Mouse (Mus musculus) embryonic facial prominence, embryonic 10.5 days (tissue): ENCODE data around the gene Jup. TPM values are rescaled to one million over a fixed set of nuclear protein-coding genes. Genes with fewer than 3 reads are reported as not detected.

ENCODE experiments used
- DNase-seq: peaks from one replicate; pipeline ENCODE4 v3.0.0-alpha.2; 2017; ENCODE audit warnings: low spot score
- H3K27ac ChIP-seq: fragments of 300-500 bp; sonication (generic); replicated peaks from 2 replicates; pipeline ENCODE4 v1.5.1; 2016; ENCODE audit warnings: mild to moderate bottlenecking
- H3K27me3 ChIP-seq: fragments of 300-500 bp; sonication (generic); replicated peaks from 2 replicates; pipeline ENCODE4 v1.6.1; 2016; ENCODE audit warnings: low read depth, mild to moderate bottlenecking; ENCODE audit not compliant: poor library complexity, severe bottlenecking
- H3K36me3 ChIP-seq: fragments of 300-500 bp; sonication (generic); replicated peaks from 2 replicates; pipeline ENCODE4 v1.6.1; 2016; ENCODE audit warnings: mild to moderate bottlenecking, moderate library complexity
- H3K4me1 ChIP-seq: fragments of 300-500 bp; sonication (generic); 2 replicates; pipeline ENCODE4 v1.6.1; 2016
- H3K4me3 ChIP-seq: fragments of 300-500 bp; sonication (generic); 2 replicates; pipeline ENCODE4 v1.5.1; 2016; ENCODE audit warnings: mild to moderate bottlenecking, moderate library complexity
- H3K9me3 ChIP-seq: fragments of 300-500 bp; sonication (generic); 2 replicates; pipeline ENCODE4 v1.6.1; 2016; ENCODE audit warnings: mild to moderate bottlenecking
- WGBS: fragments of 180-500 bp; shearing (Covaris S2); methylation state at CpG from one replicate; pipeline ENCODE4 v1.1.7; 2016; 5-methylcytosine and 5-hydroxymethylcytosine counted together
- polyA plus RNA-seq: library from polyadenylated mRNA; unstranded; fragments of >200 nt; fragmentation: Nextera tagmentation; extraction: Ambion mirVana; gene quantifications from 2 replicates; pipeline ENCODE4 v1.2.1, GENCODE M21; 2016

Gene Jup
- polyA plus RNA-seq, 1 experiment from 2014 or later, result 52.6 TPM

DNA sequence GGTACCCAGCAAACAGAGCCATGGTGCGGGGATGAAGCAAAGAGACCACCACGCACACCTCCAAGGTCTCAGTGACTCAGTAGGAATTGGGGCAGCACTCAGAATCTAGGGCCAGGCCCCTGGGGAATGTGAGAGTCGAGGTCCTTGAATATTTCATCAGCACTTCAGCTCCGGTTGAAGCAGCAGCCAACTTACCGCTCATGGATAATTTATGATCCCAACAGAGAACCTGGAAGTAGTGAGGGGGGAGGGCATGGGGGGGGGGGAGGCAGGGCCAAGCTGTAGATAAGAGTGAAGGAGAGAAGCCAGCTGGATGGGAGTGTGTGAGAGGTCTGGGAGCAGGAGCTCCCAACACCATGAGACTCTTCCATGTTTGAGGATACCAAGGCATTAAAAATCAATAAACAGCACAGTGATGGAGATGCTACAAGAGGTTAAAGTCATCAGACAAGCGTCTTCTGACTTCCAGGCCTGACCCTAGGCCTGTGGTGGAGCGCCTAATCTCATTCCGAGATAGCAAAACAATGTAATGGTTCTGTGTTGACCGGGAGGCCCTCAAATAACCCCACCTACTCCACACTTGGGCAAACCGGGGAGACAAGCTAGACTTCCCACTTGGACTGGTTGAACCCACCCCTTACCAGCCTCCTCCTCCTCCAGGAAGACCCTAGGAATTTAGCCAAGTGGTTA is 6.0 kb upstream of the Jup start:
- Histone ChIP-seq H3K27ac (no peak overlapping the region), H3K4me1 (peaks cover 32% of the 10 kb centered on the region), H3K27me3 (no peaks in the 10 kb centered on the region; the same call in 1 of the 2 replicates), H3K36me3 (peaks cover 9% of the 10 kb centered on the region), H3K9me3 (no peaks in the 10 kb centered on the region), H3K4me3 (no peak overlapping the region)
- no peak for DNase-seq
- WGBS, result 87% methylated on average over 10 of the region's 10 CpGs

DNA sequence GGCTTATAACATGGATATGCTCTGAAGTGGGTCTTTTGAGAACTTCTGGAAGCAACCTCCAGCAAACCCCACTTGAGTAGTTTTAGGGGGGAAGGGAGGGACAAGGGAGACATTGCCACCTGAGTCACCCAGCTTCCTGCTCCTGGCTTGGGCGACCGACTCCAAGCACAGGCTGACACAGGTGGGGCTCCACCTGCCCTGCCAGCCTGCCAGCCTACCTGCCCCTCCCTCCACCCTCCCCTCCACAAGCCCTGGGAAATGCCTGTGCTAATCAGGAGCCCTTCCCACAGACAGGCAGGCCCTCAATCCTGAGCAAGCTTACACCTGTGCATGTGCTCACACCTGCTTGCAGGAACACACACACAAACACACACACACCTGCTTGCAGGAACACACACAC is 5.1 kb upstream of the Jup start:
- H3K4me1 ChIP-seq, result peaks cover 27% of the 10 kb centered on the region
- 66% methylated on average over 2 of the region's 2 CpGs for WGBS
- no peak for DNase-seq
- H3K27me3 ChIP-seq, result no peaks in the 10 kb centered on the region; the same call in 1 of the 2 replicates
- H3K36me3 ChIP-seq, result peaks cover 4% of the 10 kb centered on the region; the same call in 1 of the 2 replicates
- no peak overlapping the region for H3K4me3 ChIP-seq
- H3K27ac ChIP-seq, result 0 out of 2 replicates have a peak overlapping the region, but pooled peaks have one; percentile 32
- H3K9me3 ChIP-seq, result no peaks in the 10 kb centered on the region

DNA sequence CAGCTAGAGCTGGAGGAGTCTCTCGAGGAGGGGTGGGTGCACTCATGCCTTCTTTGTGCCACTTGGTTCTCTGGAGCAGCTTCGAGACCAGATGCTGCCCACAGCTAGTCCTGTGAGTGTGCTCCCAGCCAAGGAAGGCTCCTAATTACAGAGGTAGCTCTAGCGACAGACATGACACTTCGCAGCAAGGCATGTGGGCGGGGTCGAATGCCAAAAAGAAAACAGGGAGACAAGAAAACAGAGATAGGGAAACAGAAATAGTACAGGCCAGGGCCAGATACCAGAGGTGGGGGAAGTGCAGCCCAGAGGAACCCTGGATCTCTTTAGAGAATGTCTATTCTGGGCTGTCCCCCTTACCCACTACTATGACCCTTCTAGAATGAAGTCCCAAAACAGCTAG is 4.7 kb upstream of the Jup start:
- DNase-seq, result no peak
- no peaks in the 10 kb centered on the region for H3K9me3 ChIP-seq
- 43% methylated on average over 6 of the region's 6 CpGs for WGBS
- peak overlapping the region; percentile 32; the same call in 1 of the 2 replicates for H3K27ac ChIP-seq
- peaks cover 3% of the 10 kb centered on the region; the same call in 1 of the 2 replicates for H3K36me3 ChIP-seq
- H3K4me1 ChIP-seq, result peaks cover 31% of the 10 kb centered on the region
- peaks cover under 1% of the 10 kb centered on the region for H3K27me3 ChIP-seq
- no peak overlapping the region for H3K4me3 ChIP-seq

DNA sequence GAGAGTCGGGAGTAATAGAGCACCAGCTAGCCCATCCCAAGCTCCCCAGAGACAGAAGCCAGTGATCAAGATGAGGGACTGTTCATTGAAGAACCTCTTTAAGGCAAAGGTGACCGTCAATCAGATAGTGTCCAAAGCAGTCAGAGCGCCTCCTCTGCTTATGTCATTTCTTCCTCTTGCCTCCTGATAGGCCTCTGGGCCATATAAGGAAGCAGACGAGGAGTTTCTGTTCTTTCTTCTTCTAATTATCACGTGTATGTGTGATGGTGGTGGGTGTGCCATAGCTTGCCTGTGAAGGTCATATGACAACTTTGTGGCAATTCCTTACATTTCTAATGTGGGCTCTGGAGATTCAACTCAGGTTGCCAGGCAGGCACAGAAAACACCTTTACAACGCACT is 3.3 kb upstream of the Jup start:
- Histone ChIP-seq H3K4me3 (no peak overlapping the region), H3K27me3 (peaks cover 14% of the 10 kb centered on the region), H3K4me1 (peaks cover 37% of the 10 kb centered on the region), H3K9me3 (no peaks in the 10 kb centered on the region), H3K36me3 (no peaks in the 10 kb centered on the region), H3K27ac (no peak overlapping the region)
- DNase-seq, result no peak
- 81% methylated on average over 6 of the region's 6 CpGs for WGBS

DNA sequence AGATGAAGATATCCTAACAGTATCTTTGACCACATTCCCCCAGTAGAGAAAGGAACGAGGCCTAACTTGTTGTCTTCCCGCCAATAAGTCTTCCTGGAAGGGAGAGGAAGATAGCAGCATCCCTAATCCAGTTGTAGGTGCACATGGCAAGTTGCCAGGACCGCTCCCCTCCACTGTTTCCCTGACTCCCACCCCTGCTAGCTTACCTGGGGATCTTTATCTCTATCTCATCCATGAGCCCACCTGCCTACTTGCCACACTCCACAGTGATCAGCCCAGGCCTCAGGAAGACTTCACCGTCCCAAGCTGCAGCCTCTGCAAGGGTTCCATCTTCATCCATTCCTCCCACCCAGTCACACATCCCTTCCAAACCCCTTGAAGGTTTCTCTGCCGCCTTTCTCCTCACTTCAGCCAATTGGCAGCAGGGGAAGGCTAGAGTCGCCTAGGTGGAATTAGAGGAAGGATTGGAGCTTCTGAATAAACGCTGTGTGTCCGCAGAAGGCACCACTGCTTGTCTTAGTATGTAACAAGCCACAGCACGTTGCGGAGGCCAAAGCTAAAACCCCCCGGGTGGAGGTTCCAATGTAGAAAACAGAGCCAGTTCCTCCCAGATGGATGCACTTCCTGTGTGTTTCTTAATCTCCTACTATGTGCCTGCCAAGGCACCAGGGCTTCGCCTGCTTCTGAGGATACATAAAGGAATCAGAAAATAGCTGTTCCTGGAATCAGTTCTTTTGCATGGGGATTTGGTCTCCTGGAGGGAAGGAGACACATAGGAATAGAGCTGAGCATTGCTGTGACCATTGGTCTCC is 2.4 kb upstream of the Jup start:
- no peaks in the 10 kb centered on the region for H3K9me3 ChIP-seq
- peaks cover 24% of the 10 kb centered on the region for H3K27me3 ChIP-seq
- 81% methylated on average over 12 of the region's 12 CpGs for WGBS
- H3K27ac ChIP-seq, result no peak overlapping the region; the same call in 1 of the 2 replicates
- H3K36me3 ChIP-seq, result no peaks in the 10 kb centered on the region
- no peak for DNase-seq
- peaks cover 46% of the 10 kb centered on the region for H3K4me1 ChIP-seq
- no peak overlapping the region for H3K4me3 ChIP-seq

DNA sequence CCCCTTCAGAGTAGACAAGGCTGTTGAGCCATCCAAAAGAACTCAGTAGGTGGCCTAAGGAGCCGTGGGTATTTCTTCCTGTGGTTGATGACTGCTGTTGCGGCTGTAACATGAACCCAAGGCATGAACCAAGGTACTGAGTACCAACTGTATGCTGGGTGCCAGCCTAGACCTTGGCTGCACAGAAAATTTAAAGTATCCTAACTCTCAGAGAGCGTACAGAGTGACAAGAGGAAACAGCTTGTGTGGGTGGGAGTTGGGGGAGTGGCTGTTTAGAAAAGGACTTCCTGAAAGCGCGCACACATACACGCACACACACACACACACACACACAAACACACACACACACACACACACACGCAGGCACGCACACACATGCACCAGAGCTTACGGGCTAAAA is 1.8 kb upstream of the Jup start:
- H3K9me3 ChIP-seq, result no peaks in the 10 kb centered on the region
- no peak for DNase-seq
- no peak overlapping the region for H3K4me3 ChIP-seq
- no peak overlapping the region for H3K27ac ChIP-seq
- no peaks in the 10 kb centered on the region for H3K36me3 ChIP-seq
- 83% methylated on average over 9 of the region's 9 CpGs for WGBS
- H3K27me3 ChIP-seq, result peaks cover 26% of the 10 kb centered on the region
- peaks cover 49% of the 10 kb centered on the region for H3K4me1 ChIP-seq

DNA sequence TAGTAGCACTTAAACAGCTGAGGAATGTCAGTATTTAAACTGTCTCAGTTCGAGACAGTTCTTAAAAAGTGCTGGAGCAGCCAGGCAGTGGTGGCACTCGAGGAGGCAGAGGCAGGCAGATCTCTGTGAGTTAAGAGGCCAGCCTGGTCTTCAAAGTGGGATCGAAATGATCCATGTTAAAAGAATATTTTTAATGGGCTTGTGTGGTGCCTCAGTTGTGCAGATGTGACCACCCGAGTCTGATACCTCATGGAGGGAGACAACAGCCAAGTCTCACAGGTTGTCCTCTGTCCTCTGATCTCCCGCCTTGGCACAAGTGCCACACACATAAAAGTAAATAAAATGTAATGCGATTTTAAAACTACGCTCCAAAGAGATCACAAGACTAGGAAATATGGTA is 954 bp upstream of the Jup start:
- Histone ChIP-seq H3K9me3 (no peaks in the 10 kb centered on the region), H3K36me3 (no peaks in the 10 kb centered on the region), H3K27me3 (peaks cover 28% of the 10 kb centered on the region), H3K4me3 (no peak overlapping the region), H3K4me1 (peaks cover 53% of the 10 kb centered on the region), H3K27ac (no peak overlapping the region)
- DNase-seq, result no peak
- WGBS, result 95% methylated on average over 7 of the region's 7 CpGs

DNA sequence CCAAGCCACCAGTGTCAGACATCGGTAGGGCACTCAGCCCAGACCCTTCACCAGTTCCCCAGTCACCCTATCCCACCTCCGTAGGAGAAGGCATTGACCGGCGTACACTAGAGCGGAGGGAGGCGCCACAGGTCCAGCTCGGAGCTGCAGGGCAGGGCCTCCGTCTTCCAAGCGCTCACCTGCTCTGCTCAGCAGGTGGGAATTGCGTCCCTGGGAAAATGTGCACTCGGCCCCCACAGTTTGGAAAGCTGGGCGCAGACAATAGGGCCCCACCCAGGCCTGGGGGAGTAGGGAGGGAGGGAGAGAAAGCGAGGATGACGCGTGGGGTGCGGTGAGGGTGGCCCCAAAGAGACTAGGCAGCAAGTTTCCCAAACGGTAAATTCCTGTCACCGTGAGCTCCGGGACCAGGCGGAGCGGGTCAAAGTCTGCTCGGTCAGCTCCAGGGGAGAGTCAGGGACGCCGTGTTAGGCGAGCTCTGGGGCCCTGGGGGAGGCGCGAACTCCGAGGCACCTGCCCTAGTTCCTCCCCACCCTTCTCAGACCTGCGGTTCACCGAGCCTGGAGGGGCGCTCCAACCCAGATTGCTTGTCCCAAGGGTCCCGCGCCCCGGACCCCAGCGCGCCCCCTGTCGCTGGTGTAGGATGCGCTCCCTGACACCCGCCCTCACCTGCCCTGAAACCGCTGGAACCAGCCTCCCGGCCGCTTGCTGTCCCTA is 520 bp downstream of the Jup start:
- WGBS, result 3% methylated on average over 42 of the region's 42 CpGs
- H3K27me3 ChIP-seq, result peaks cover 29% of the 10 kb centered on the region

DNA sequence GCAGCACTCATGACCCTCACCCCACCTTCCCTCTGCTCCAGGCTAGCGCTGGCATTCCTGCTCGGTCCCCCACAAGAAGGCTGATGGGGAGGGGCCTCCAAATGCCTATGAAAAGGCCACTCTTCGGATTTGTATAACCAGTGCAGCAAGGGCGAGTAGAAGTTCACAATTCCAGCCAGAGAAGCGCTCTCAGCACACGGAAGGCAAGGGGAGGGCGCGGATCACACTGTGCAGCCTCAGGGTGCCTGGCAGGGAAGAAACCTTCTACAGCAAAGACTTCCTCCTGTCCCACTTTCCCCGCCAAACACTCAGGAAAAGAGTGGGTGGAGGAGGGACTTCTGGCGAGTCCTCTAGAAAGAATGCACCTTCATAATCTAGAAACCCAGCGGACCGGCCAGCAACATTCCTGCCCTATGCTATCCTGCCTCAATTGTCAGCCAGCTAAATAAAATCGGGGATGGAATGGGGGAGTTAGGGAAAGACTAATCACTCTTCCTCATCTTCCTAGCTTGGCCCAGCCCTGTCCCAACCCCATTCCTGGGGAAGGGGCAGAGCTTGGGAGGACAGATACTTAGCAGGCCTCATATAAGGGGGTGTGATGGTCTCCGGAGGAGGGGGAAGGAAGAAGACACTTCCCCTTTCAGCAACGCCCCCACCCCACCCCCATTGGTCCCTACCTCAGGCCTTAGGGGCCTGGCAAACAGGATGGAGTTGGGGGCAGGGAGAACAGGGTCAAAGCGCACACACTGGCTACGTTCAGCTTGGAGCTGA is 1.5 kb downstream of the Jup start:
- Histone ChIP-seq H3K4me1 (peaks cover 49% of the 10 kb centered on the region), H3K27me3 (peaks cover 29% of the 10 kb centered on the region), H3K27ac (peak overlapping the region; percentile 86; the same call in 1 of the 2 replicates), H3K4me3 (peak overlapping the region; percentile 69), H3K36me3 (0 out of 2 replicates have a peak, but pooled peaks cover 4% of the 10 kb centered on the region), H3K9me3 (no peaks in the 10 kb centered on the region)
- 30% methylated on average over 17 of the region's 17 CpGs for WGBS
- peak; percentile 48 for DNase-seq

More for the DNA sequence above, 520 bp downstream of the Jup start:
- Histone ChIP-seq H3K27ac (peak overlapping the region; percentile 86), H3K36me3 (0 out of 2 replicates have a peak, but pooled peaks cover 4% of the 10 kb centered on the region), H3K9me3 (no peaks in the 10 kb centered on the region), H3K4me1 (peaks cover 47% of the 10 kb centered on the region), H3K4me3 (peak overlapping the region; percentile 69)
- DNase-seq, result peak; percentile 49

DNA sequence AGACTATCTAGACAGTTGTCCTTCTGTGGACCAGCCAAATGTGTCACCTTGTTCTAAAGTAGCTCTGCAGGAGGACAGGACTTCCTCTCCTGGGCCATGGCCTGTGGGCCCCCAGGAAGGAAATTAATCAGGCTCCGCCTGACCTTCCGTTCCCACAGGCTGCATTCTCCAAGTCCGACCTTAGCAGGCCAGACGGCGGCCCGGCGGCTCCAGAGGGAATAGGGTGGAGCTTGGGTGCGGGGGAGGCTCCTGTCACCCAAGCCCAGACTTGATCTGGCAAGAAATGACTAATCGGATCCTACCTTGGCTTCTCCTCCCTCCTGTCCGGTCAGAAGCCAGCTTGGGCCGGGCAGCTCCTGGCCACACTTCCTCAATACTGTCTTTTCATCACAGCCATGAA is 2.4 kb downstream of the Jup start:
- no peak for DNase-seq
- Histone ChIP-seq H3K36me3 (0 out of 2 replicates have a peak, but pooled peaks cover 4% of the 10 kb centered on the region), H3K27me3 (peaks cover 29% of the 10 kb centered on the region), H3K4me1 (peaks cover 57% of the 10 kb centered on the region), H3K4me3 (peak overlapping the region; percentile 69), H3K9me3 (no peaks in the 10 kb centered on the region), H3K27ac (0 out of 2 replicates have a peak overlapping the region, but pooled peaks have one; percentile 86)
- WGBS, result 26% methylated on average over 11 of the region's 11 CpGs

DNA sequence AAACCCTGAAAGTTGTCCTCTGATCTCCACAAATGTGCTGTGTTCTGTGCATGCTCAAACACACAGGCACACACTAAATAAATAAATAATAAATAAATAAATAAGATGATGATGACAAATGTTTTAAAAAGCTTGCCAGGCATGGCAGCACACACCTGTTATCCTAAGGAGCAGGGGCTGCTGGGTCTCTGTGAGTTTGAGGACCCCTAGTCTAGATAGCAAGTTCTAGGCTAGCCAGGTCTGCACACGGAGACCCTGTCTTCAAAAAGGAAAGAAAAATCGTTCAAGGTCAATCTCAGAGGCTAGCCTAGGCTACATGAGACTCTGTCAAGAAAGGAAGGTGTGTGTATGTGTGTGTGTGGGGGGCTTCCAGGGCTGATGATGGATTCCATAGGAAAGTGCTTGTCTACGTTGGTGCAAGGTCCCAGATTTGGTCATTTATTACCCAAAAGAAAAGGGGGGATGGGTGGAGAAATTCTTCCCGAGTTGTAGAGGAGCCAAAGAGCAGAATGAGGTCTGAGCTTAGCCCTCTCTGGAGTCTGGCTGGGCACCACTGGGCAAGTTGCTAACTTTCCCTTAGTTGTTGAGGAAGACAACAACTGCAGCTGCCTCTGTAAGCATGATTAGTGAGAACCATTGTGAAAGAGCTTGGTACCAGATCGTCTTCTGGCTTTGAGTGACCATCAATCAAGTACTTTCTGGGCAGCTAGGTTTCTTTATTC is 3.0 kb downstream of the Jup start:
- Histone ChIP-seq H3K4me1 (peaks cover 64% of the 10 kb centered on the region), H3K9me3 (no peaks in the 10 kb centered on the region), H3K4me3 (no peak overlapping the region), H3K27me3 (peaks cover 29% of the 10 kb centered on the region), H3K27ac (no peak overlapping the region), H3K36me3 (0 out of 2 replicates have a peak, but pooled peaks cover 4% of the 10 kb centered on the region)
- no peak for DNase-seq
- WGBS, result 81% methylated on average over 5 of the region's 5 CpGs
